Mouse (Mus musculus) adrenal gland, postnatal 36 days (tissue): ENCODE data around the gene Xpnpep3. TPM values are rescaled to one million over a fixed set of nuclear protein-coding genes. Genes with fewer than 3 reads are reported as not detected.

ENCODE experiments used
- DNase-seq, 2 experiments: peaks; one replicate each; pipeline ENCODE4 v3.0.0; 2021; ENCODE audit warnings: mixed read lengths in 1 of 2
- long read RNA-seq, 2 experiments: library from polyadenylated mRNA; stranded (forward); transcript quantifications; one replicate each; pipeline ENCODE4 v2.0.0; 2021; ENCODE audit warnings: borderline sequencing depth in 2 of 2
- total RNA-seq, 2 experiments: library from RNA; stranded (reverse); gene quantifications; 2 replicates each; pipeline ENCODE4 v1.2.3; 2021

Gene Xpnpep3
- 10 to 100 TPM; 24.3 to 26.8 TPM for total RNA-seq
- long read RNA-seq, experiment 1, full-length matches to known transcripts = 3 of 9 reads
- long read RNA-seq, experiment 1, partial matches to known transcripts = 1 of 9 reads
- long read RNA-seq, experiment 1, other reads (novel, unspliced or antisense) = 5 of 9 reads
- long read RNA-seq, experiment 2, full-length matches to known transcripts = 1 of 2 reads
- long read RNA-seq, experiment 2, partial matches to known transcripts = 0 of 2 reads
- long read RNA-seq, experiment 2, other reads (novel, unspliced or antisense) = 1 of 2 reads

GRCm38 (mm10) chr15:81399638-81400315 is at the start of gene Xpnpep3, which contains the start of gene St13:
Gene Xpnpep3, plus strand, starts transcription at chr15:81400138.
Gene St13, minus strand, starts transcription at chr15:81400077.
- peak; percentile 99 for DNase-seq

- no peak for DNase-seq
Measured at GRCm38 (mm10) chr15:81350401-81350800, 49.5 kb upstream of the Xpnpep3 start.

- peak; percentile 32 to 33 for DNase-seq
Measured at GRCm38 (mm10) chr15:81352638-81353037, 47.3 kb upstream of the Xpnpep3 start.

- DNase-seq = peak; percentile 64 to 72
Measured at GRCm38 (mm10) chr15:81355146-81355761, 44.7 kb upstream of the Xpnpep3 start.

GRCm38 (mm10) chr15:81356946-81357345 is 43.0 kb upstream of the Xpnpep3 start:
- DNase-seq = no peak

GRCm38 (mm10) chr15:81358943-81359342 is 41.0 kb upstream of the Xpnpep3 start:
- no peak for DNase-seq

- no peak for DNase-seq
Measured at GRCm38 (mm10) chr15:81359421-81359820, 40.5 kb upstream of the Xpnpep3 start.

- DNase-seq = peak; percentile 97 to 98
Measured at GRCm38 (mm10) chr15:81360345-81361021, 39.5 kb upstream of the Xpnpep3 start, which contains the start of gene Slc25a17. Gene Slc25a17, minus strand, starts transcription at chr15:81360812.

GRCm38 (mm10) chr15:81361022-81361404 is 38.9 kb upstream of the Xpnpep3 start:
- peak in 1 of 2 experiments; percentile 9 for DNase-seq

GRCm38 (mm10) chr15:81361417-81362015 is 38.4 kb upstream of the Xpnpep3 start:
- DNase-seq = no peak

GRCm38 (mm10) chr15:81362501-81362900 is 37.4 kb upstream of the Xpnpep3 start:
- no peak for DNase-seq

- no peak for DNase-seq
Measured at GRCm38 (mm10) chr15:81364271-81364670, 35.7 kb upstream of the Xpnpep3 start.

- peak; percentile 44 to 58 for DNase-seq
Measured at GRCm38 (mm10) chr15:81365246-81365645, 34.7 kb upstream of the Xpnpep3 start.

- no peak for DNase-seq
Measured at GRCm38 (mm10) chr15:81366241-81366640, 33.7 kb upstream of the Xpnpep3 start.

GRCm38 (mm10) chr15:81368601-81369000 is 31.3 kb upstream of the Xpnpep3 start:
- no peak for DNase-seq

- no peak for DNase-seq
Measured at GRCm38 (mm10) chr15:81370356-81370755, 29.6 kb upstream of the Xpnpep3 start.

GRCm38 (mm10) chr15:81374621-81375020 is 25.3 kb upstream of the Xpnpep3 start:
- peak in 1 of 2 experiments; percentile 53 for DNase-seq

GRCm38 (mm10) chr15:81378845-81379244 is 21.1 kb upstream of the Xpnpep3 start:
- no peak for DNase-seq

GRCm38 (mm10) chr15:81386327-81386726 is 13.6 kb upstream of the Xpnpep3 start:
- DNase-seq = no peak

GRCm38 (mm10) chr15:81392997-81393396 is 6.9 kb upstream of the Xpnpep3 start:
- peak in 1 of 2 experiments; percentile 22 for DNase-seq

- peak in 1 of 2 experiments; percentile 27 for DNase-seq
Measured at GRCm38 (mm10) chr15:81394211-81394915, 5.6 kb upstream of the Xpnpep3 start.
